Mouse (Mus musculus) adrenal gland (tissue): Measurements from ENCODE around the gene Slc22a16.

Experiments used
- intact Hi-C: fragments of 180-260 bp; cut with DNase I; formaldehyde crosslinking; loops from one replicate; pipeline ENCODE4 v1.15.1; 2025

The Slc22a16 gene

GRCm38 (mm10) chr10:40597177-40597576 is 27.0 kb downstream of the Slc22a16 start:
- intact Hi-C loops: no loop called here

GRCm38 (mm10) chr10:40604706-40605394 is 34.7 kb downstream of the Slc22a16 start:
- intact Hi-C loops: no loop called here

GRCm38 (mm10) chr10:40617973-40618372 is 47.8 kb downstream of the Slc22a16 start:
- intact Hi-C loops: no loop called here

GRCm38 (mm10) chr10:40619760-40620159 is 49.6 kb downstream of the Slc22a16 start:
- intact Hi-C loops: no loop called here

- intact Hi-C loops: no loop called here
Measured at GRCm38 (mm10) chr10:40629140-40629539, 59.0 kb downstream of the Slc22a16 start.

- intact Hi-C loops: no loop called here
Measured at GRCm38 (mm10) chr10:40629656-40630311, 59.6 kb downstream of the Slc22a16 start, which contains the start of gene Ddo. Gene Ddo, plus strand, starts transcription at chr10:40630011.

- intact Hi-C loops: no loop called here
Measured at GRCm38 (mm10) chr10:40630457-40630856, 60.3 kb downstream of the Slc22a16 start.

- intact Hi-C loops: no loop called here
Measured at GRCm38 (mm10) chr10:40630961-40631360, 60.8 kb downstream of the Slc22a16 start.

- intact Hi-C loops: no loop called here
Measured at GRCm38 (mm10) chr10:40632087-40632486, 62.0 kb downstream of the Slc22a16 start.

- intact Hi-C loops: no loop called here
Measured at GRCm38 (mm10) chr10:40637331-40637730, 67.2 kb downstream of the Slc22a16 start.

- intact Hi-C loops: no loop called here
Measured at GRCm38 (mm10) chr10:40638276-40638675, 68.1 kb downstream of the Slc22a16 start.

- intact Hi-C loops: no loop called here
Measured at GRCm38 (mm10) chr10:40638823-40639819, 69.0 kb downstream of the Slc22a16 start.

- intact Hi-C loops: loop anchor here (10.0 kb wide), 1 partner anchor 364 kb away; no protein-coding TSS in a partner anchor
Measured at GRCm38 (mm10) chr10:40640406-40640805, 70.3 kb downstream of the Slc22a16 start.

- intact Hi-C loops: loop anchor here (10.0 kb wide), 1 partner anchor 363 kb away; no protein-coding TSS in a partner anchor
Measured at GRCm38 (mm10) chr10:40641901-40642300, 71.8 kb downstream of the Slc22a16 start.

GRCm38 (mm10) chr10:40643126-40643525 is 73.0 kb downstream of the Slc22a16 start:
- intact Hi-C loops: loop anchor here (10.0 kb wide), 1 partner anchor 362 kb away; no protein-coding TSS in a partner anchor

- intact Hi-C loops: loop anchor here (10.0 kb wide), 1 partner anchor 360 kb away; no protein-coding TSS in a partner anchor
Measured at GRCm38 (mm10) chr10:40644456-40644855, 74.3 kb downstream of the Slc22a16 start.

- intact Hi-C loops: loop anchor here (10.0 kb wide), 1 partner anchor 359 kb away; no protein-coding TSS in a partner anchor
Measured at GRCm38 (mm10) chr10:40645346-40645745, 75.2 kb downstream of the Slc22a16 start.

GRCm38 (mm10) chr10:40648776-40649175 is 78.6 kb downstream of the Slc22a16 start:
- intact Hi-C loops: loop anchor here (10.0 kb wide), 1 partner anchor 356 kb away; no protein-coding TSS in a partner anchor

- intact Hi-C loops: loop anchor here (5.0 to 10.0 kb wide), 3 partner anchors 233 to 635 kb away; partner anchors contain the start of genes Cdc40 and Wasf1
Measured at GRCm38 (mm10) chr10:40649634-40650033, 79.5 kb downstream of the Slc22a16 start.

GRCm38 (mm10) chr10:40651676-40652075 is 81.5 kb downstream of the Slc22a16 start:
- intact Hi-C loops: loop anchor here (5.0 to 10.0 kb wide), 2 partner anchors 231 to 633 kb away; partner anchors contain the start of genes Cdc40 and Wasf1
